Mouse (Mus musculus) T-helper 1 cell (primary cell): ENCODE measurements around the gene Fasn.
"Not testable (repeated sequence)": the region's sequence is repeated elsewhere in the genome, so short reads cannot be mapped to it uniquely, and the experiment has no call there.

Experiments used
- in situ Hi-C: fragments of 300-600 bp; cut with MboI, MseI; formaldehyde crosslinking; loops from one replicate; pipeline ENCODE4 v1.15.1; 2025; ENCODE audit warnings: high pct_unique_total_duplicates

The Fasn gene

DNA sequence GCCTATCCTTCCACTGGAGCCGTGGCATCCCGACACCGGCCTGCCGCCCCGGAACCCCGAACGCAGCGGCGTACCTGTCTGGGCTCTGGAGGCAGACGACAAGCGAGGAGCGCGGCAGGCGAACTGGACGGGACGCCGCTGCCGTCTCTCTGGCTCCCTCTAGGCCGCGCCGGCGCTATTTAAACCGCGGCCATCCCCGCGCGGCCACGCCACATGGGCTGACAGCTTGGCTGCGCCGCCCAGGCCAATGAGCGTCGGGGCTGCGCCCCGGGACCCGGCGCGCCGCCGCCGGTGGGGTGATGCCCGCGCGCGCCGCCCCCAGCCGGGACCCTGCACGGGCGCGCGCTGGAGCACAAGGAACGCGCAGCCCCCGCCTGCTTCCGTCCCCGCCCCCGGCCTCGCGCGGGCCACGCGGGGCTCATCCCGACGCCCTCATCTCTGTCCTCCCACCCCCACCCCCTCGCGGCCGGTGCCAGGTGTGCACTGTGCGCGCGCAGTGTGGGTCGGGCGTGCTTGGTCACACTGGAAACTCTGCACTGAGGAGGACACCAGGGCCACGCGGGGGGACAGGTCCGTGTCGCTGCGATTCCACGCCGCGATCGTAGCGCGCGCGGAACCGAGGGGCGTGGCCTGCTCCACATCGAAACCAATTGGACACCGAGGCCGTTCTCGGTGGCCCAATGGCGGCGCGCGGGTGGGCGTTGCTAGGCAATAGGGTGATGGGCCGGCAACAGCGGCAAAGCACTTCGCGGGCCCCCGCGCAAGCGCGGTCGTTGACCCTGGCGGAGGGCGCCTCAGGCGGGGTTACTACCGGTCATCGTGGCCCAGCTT, at the start of gene Fasn:
Fasn (minus strand) TSS at position 592 of the 831 bp plus-strand sequence.
- in situ Hi-C loops, result no loop called here

DNA sequence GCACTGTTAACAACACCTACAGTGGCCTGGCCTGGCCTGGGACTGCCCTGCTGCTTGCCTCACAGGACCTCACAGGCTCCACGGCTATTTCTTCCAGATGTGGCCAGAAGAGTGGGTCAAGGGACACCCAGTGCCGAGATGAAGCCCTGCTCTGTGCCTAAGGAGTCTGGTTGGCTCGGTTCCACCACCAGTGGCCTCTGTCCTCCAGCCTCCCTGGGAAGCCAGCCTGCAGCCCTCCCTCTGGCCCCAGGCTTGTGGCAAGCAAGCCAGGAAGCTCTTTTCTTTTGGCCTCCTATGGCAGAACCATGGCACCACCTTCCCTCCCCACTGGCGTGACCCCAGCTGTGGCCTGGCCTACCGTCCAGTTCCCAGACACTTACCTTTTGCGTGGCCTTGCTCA, 48.9 kb upstream of the Fasn start:
- in situ Hi-C loops, result no loop called here

DNA sequence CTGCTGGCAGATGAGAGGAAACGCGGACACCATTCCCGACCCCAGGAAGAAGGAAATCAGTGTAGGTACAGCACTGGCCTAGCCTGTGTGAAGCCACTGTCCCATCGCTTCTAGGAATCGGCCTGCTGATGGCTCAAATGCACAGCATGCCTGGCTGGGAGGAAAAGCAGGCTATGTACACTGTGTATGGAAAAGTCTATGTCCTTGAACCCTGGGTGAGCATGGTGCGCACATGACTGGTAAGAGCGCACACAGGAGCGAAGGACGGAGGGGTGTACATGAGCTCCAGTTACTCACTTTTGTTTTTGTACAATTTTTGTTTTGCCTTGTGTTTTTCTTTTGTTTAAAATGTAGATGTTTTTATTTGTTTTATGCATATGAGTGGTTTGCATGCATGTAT, 47.2 kb upstream of the Fasn start:
- in situ Hi-C loops, result no loop called here

DNA sequence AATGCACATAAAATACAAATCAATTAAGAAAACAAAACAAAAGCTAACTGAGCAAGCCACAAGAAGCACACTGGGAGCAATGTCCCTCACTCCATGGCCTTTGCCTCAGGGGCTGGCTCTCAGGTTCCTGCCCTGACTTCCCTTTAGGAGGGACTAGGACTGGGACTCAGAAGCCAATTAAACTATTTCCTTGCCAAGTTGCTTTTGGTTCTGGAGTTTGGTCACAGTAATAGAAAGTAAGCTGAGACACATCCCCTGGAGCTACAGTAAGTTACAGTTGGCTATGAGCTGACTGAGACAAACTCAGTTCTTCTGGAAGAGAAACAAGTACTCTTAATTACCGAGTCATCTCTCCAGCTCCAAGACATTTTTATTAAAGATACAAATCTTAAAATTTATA, 41.5 kb upstream of the Fasn start:
- in situ Hi-C loops, result no loop called here

DNA sequence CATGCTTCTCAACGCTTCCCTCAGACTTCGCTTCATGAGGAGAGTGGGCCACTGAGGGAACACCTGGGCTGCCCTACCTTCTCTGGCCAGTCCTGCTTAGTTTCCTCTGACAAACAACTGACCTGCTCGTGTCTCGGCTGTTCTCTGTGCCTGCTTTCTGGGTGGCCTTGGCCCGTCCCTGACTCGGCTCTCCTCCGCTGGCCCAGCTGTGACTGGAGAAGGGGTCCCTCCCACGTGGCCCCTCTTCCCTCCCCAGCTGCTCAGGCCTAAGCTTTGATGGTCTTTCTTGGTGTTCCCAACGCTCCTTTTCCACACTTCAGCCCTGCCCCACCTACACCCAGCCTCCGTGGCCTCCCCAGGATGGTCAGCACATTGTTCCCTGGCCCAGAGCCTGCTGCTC, 38.5 kb upstream of the Fasn start:
- in situ Hi-C loops, result no loop called here

DNA sequence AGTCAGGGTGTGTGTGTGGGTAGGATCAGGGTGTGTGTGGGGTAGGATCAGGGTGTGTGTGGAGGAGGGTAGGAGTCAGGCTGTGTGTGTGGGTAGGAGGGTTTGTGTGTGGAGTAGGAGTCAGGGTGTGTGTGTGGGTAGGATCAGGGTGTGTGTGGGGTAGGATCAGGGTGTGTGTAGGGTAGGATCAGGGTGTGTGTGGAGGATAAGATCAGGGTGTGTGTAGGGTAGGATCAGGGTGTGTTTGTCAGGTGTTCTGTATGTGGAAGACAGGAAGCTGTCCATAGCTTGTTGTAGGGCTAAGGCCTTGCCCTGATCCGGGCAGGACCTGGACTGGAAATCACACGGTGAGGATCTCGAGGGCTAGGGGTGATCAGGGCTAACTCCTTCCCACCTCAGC, 31.6 kb upstream of the Fasn start:
- in situ Hi-C loops, result not testable (repeated sequence)

DNA sequence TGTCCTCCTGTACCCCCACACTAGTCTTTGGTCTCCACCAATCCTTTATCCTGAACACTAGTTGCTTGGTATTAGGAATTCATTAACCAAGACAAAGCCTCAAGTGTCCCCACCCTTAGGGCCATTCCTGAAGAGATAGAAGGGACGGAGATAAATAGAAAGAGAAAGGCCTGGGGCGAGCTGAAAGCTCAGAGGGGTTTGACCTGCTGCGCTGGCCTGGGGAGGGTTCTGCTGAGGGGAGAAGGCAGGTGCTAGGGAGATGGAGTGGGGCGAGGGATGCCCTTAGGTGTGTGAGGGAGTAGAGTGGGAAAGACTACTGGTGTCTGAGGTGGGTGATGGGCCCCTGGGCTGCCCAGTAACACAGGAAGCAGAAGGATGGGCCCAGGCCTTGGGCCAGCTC, 29.4 kb upstream of the Fasn start:
- in situ Hi-C loops, result no loop called here

DNA sequence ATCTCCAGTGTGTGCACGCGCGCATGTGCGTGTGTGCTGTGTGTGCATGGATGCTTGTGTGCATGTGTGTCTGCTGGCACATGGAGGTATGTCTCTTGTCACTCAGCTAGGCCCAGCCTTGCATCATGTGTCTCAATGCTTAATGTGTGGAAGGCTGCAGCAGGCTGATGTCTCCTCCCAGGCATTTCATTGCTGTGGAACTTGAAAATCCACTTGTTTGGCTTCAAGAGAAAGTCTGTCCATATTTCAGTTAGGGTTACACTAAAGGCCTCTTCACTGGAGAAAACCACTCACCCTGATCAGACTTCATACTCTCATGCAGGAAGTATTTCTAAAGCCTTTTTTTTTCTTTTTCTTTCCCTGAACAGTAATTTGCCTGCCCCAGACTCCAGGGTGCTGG, 28.8 kb upstream of the Fasn start:
- in situ Hi-C loops, result no loop called here

DNA sequence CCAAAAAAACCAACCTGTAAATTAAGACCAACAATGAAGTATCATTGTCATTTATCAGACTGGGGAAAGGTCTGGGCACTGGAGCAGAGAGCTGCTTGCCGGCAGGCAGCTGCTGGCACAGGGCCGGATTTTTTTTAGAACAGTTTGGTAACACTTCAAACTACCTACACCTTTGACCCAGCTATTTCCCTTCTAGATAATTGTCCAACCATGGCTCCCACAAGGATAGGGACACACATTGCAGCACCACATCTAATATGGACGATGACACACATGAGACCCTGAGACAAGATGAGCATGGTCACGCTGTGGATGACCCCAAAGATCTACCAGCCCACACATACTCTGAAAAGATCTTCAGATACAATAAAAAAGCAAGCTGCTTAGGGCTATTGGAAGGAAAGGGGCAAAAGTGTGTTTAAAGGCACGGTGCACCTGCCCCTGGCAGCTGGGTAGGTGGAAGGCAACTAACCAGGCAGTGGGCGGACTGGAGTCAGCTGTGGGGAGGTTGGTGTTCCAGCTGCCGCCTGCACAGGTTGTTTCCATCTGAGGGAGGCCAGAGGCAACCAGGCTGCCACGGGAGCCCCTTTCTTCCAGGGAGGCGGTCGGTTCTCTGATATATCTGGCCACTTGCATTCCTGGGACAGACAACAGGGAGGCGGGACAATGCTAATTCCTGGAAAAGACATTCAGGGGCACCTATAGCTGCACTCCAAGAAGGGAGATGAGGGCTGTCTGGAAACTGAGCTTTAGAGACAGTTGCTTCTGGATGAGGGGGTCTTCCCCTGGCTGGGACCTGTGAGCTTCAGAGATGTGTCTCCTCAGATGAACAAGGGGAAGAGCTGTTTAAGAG, 28.0 kb upstream of the Fasn start:
- in situ Hi-C loops, result no loop called here

DNA sequence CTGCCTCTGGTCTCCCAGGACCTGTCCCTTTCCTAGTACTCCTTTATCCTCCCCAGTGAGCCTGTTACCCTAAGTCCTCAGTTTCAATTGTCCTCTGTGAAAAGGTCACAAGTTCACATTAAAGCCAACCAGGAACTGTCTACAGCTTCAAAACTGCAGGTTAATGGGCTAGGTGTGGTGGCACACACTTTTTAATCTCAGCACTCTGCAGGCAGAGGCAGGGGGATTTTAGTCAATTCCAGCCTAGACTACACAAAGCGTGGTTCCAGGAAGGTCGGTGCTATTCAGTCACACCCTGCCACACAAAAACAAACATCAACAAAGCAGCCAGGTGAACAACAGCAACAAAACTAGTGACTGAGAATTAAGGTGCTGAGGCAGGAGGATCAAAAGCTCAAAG, 27.2 kb upstream of the Fasn start:
- in situ Hi-C loops, result no loop called here

DNA sequence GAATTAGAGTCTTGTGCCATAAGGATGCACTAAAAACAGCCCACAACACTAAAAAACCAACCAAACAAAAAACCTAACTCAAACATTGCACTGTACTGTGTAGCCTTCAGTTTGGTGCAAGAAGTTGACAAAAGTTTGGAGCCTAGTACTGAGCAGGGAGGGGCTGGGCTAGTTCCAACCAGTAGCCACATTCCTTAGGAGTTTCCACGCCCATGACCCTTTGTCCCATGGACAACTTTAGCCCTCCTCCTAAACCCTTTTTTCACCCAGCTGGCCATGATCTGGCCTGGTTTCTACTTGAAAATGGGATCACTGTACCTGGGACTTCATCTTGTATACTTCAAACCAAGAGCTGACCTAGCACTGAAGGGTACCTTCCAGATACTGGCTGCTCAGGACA, 26.8 kb upstream of the Fasn start:
- in situ Hi-C loops, result no loop called here

DNA sequence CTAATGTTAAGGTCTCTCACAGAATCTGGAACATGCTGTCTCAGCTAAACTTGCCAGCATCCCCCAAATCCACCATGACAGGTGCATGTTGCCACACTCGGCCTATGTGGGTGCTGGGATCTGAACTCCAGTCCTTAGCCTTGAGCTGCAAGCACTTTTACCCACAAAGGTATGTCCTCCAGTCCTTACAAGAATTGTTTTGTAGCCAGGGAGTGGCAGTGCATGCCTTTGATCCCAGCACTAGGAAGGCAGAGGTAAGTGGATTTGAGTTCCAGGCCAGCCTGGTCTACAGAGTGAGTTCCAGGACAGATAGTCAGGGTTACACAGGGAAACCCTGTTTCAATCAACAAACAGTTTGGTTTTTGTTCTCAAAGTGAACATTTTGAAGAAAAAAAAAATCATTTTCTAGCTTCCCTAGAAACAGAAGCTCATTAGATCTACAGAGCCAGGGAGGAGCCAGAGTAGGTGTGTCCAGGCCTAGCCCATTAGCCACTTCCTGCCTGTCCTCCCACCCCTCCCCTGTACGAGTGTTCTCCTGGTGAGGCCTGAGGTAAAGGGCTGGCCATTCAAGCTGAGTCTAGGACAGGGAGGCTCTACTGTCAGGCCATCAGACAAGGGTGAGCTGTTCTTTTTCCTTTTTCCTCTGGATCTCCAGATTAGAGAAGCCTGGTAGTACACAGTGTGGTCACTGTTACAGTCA, 26.1 kb upstream of the Fasn start:
- in situ Hi-C loops, result no loop called here

DNA sequence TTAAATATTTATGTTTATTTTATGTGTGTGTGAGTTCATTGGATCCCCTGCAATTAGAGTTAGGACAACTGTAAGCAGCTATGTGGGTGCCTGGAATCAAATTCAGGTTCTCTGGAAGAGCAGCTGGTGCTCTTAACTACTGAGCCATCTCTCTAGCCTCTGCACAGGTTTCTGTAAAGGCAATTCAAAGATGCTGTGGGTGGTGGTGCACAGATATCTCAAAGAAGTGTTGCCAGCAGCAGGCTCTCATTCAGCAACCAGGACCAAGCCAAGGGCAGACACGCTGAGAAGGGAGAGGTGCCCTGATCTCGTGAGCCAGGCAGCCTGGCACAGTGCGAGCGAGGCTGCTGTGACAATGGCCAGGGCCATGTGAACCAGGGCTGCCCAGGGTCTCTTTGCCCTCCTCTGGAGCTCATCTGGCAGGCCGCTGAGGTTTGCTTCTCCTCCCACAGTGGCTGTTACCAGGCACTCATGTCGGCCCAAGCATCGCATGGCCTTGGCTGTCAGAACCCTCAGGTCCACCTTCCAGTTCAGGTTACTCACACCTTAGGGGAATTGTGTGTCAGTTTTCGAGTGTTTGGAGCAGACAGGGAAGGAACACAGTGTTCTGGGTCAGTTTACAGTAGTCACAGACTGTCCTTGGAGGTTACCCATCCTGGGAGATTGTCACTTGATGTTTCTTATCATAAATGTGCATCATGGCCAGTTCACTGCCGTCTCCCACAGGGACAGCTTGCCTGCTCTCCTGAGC, 22.6 kb upstream of the Fasn start:
- in situ Hi-C loops, result no loop called here

DNA sequence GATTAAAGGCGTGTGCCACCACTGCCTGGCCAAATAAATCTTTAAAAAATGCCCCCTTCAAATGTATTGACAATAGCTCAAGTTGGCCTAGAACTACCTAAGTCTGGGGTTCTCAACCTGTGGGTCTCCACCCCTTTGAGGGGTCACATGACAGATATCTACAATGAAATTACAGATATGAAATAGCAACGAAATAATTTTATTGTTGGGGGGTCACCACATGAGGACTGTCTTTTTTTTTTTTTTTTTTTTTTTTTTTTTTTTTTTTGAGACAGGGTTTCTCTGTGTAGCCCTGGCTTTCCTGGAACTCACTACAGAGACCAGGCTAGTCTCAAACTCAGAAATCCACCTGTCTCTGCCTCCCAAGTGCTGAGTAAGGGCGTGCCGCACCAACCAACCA, 20.0 kb upstream of the Fasn start:
- in situ Hi-C loops, result no loop called here

DNA sequence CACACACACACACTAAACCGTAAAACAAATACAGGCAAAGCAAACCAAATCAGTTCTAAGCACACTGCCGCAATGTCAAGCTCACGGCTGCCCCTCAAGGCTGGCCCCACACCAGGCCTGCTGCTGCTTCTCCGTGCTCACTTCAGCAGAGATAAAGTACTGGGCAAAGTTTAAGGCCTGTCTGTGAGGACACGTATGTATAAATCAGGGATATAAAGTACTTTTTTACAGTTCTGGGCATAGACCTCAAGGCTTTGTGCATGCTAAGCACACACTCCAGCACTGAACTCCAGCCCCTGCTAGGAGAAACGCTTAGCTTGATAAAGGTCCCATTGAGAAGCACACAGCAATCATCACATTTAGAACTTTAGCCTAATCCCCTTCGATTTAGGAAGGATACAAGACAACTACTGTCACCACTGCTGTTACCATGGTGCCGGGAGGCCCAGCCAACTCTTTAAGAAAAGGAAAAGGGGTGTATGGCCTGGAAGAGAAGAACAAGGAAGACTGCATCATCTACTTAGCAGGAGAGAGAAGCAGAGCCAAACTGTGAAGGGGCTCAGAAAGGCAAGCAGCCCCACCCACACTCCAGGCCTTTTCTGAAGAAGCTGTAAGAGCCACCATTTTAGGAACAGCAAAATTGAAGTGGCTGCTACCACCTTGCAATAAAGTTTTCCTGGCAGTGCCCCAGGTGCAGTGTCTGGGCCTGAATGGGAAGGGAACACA, 9.4 kb upstream of the Fasn start:
- in situ Hi-C loops, result no loop called here

DNA sequence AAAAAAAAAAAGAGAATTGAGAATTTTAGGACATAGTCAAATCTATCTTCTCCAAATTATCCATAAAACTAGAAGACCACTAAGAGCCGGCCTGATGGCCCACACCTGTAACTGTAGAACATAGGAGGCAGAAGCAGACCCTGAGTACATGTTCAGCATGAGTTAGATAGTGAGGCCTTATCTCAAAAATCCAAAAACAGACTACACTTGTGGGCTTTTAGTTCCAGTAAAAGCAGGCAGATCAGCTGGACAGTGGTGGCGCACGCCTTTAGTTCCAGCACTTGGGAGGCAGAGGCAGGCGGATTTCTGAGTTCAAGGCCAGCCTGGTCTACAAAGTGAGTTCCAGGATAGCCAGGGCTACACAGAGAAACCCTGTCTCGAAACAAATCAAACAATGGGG, 8.6 kb upstream of the Fasn start:
- in situ Hi-C loops, result not testable (repeated sequence)

DNA sequence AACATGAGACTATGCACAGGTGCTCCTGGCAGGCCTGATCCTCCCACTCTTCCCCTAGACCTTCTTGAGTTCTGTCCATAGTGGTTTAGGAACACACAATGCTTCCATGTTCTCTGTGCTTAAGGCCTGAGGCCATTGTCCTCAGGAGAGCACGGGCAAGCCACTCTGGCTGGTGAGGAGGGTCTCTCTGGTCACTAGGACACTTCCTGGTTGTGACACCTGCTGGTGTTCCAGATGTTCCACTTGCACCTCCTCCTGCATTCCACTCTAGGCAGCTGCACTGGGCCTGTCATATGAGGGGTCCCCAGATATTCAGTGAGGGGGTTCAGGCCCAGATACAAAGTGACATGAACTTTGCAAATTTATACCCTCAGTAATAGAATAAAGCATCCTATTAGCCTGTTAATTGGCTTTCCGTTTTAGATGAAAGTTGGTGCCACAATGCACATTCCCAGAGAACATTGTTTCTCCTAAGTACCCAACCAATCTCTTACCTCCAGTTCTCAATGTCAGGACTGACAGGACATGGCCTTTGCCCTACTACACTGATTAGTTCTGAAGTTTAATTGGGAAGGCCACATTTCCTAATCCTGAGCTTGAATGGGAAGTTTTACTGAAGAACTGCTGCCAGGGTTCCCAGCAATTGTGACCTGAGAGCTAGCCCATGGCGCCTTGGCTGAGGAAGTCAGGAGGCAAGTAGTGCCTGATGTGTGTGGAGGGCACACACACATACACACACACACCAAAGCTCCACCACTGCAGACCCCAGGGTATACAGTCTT, 7.5 kb upstream of the Fasn start:
- in situ Hi-C loops, result no loop called here

DNA sequence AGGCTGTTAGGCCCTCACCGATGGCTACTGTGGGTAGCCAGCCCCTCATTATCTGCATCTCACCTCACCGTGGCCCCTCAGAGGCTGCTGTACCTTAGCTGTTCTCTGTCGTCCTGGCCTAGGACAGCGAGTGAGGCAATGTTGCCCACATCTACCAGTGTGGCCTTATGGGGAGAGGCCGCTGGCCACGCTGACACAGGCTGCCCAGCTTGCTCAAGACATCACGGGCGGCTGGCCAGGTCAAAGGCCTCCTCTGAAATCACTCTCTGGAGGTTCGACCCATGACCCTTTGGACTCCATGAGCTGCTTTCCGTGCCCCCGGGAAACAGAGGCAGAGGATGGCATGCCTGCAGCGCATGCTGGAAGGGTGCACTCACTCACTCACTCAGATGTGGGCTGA, 6.3 kb upstream of the Fasn start:
- in situ Hi-C loops, result no loop called here

DNA sequence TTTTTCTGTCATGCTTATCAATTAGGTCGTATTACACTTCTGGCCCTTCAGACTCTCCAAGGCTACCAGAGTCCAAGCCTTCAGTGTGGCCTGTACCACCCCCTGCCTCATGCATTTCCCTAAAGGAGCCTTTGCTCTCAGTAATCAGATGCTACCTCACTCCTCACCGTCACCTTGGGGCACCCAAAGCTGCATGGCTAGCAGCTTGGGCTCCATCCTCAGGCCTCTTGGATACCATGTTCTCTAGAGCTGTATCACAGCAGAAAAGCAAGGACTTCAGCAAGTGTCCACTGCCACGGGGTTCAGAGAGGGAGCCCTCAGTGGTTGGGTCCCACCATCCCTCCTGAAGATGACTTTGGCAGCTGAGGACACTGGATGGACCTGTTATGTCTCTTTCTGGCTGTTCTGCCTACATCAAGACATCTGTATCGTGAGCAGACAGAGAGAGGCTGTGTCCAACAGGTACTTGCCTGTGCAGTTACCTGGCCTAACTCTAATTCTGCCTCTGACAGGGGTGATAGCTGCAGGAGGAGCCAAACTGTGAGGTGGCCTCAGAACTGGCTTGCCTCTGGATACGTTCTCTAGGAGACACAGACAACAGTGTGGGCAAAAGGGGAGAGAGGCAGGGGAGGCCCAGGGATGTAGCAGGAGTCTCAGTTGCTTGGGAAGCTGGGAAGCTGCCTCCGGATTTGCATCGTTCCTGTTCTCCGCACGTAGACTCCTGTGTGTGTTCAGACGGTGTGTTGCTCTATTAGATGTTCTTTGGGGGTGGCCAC, 5.6 kb upstream of the Fasn start:
- in situ Hi-C loops, result no loop called here
